Mouse (Mus musculus) liver (tissue): ENCODE measurements around the gene Ly6c2.
"Not testable (repeated sequence)": the region's sequence is repeated elsewhere in the genome, so short reads cannot be mapped to it uniquely, and the experiment has no call there.

Source experiments
- DNase-seq: peaks from one replicate; pipeline ENCODE4 v3.0.0-alpha.2; 2020; ENCODE audit warnings: mixed read lengths

Ly6c2 gene

DNA sequence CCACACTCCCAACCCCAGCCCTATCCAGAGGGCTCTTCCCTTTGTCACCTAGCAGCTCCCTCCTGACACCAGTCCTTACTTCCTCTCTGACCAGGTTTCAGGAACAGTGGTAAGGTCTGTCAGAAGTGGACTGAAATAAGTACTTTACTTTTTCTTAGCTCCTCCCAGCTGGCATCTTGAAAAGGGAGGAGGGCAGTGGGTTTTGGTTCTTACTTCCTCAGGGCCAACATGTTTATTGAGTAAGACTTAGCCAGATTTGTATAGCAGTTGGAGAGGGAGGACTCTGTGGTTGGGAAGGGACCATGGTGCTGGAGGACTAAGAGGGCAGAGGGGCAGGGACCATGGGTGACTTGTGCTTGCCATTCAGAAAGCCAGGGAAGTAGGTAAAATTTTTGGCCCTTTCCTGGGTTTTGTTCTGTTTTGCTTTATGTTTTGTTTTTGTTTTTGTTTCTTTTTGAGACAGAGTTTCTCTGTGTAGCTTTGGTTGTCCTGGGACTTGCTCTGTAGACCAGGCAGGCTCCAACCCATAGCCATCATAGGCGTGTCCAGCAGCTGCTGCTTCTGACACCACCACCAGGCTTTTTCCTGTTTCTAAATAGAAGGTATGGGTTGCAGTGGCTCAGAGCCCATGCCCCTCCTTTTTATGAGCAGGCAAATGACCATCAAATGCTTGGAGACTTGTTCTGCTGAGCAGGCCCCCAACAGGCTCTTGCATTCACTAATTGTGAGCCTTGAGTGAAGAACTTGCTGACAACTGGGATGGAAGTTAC, at the start of gene Ly6c2:
Ly6c2 (minus strand) TSS at position 110 of the 770 bp plus-strand sequence.
- DNase-seq = not testable (repeated sequence)

DNA sequence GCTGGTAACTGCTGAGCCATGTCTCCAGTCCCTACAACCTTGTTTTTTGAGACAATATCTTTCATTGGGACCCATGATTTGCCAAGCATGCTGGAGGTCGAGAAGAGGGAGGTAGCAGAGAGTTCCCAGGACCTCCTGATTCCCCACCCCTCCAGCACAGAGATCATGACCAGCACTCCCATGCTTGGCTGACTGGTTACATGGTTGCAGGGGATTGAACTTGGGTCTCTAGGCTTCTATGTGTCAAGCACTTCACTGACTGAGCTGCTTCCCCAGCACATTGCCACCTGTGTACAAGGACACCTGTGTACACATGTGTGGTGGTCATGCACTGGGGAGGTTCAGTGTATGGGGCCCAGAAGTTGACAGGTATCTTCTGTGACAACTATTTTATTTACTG, 45.9 kb upstream of the Ly6c2 start:
- DNase-seq = no peak

- no peak for DNase-seq
These were observed 43.2 kb upstream of the Ly6c2 start, which contains the start of gene Ly6g for GRCm38 (mm10) chr15:75154940-75155339. TSS of gene Ly6g (plus strand) at chr15:75155240.

DNA sequence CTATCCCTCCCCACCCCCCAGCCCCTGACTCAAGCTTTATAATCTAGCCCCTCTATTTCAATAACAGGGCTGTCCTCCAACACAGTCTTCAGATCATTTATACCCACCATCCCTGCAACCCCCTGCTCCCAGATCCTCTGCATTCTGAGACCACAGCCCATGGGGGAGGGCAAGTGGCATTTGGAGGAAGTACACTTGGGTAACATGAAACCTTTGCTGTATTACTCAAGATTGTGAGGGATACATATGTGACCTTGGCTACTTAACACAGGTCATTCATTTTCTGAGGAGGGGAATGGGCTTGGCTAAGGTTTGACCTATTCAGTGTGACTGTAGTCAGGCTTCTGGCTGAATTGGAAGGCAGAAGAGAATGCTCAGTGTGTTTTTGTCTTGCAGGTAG, 41.3 kb upstream of the Ly6c2 start:
- DNase-seq = no peak

- DNase-seq = no peak
These were observed 32.0 kb upstream of the Ly6c2 start for GRCm38 (mm10) chr15:75143735-75144134.

GRCm38 (mm10) chr15:75141812-75142360, 30.1 kb upstream of the Ly6c2 start:
- DNase-seq = peak; percentile 12

DNA sequence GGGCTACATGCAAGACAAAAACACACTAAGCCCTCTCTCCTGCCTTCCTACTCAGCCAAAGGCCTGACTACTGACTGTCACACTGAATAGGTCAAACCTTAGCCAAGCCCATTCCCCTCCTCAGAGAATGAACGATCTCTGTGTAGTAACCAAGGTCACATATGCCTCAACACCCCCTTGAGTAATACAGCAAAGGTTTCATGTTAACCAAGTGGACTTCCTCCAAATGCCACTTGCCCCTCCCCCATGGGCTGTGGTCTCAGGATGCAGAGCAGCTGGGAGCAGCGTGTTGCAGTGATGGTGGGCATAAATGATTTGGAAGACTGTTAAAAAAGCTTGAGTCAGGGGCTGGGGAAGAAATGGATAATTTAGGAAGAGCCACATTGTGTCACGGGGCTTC, 26.0 kb upstream of the Ly6c2 start:
- DNase-seq = peak; percentile 7

GRCm38 (mm10) chr15:75135090-75135783, 23.5 kb upstream of the Ly6c2 start:
- DNase-seq = not testable (repeated sequence)

- not testable (repeated sequence) for DNase-seq
These were observed 20.6 kb upstream of the Ly6c2 start for GRCm38 (mm10) chr15:75132346-75132745.

DNA sequence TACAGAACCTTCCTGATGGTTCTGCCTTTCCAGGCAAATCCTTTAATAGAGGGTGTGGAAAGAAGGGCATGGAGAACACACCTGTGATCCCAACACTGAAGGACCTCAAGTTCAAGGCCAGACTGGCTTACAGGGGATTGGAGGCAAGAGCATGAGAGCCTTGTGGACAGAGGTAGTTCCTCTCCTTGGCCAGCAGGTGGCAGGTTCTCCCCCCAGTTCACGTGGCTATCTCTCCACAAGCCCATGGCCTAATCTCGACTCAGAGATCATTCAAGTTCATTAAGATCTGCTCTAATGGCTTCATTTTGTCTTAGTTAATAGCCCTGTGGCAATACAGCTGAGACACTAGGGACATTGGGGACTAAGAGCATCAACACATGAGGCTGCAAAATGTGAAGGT, 8.3 kb upstream of the Ly6c2 start:
- DNase-seq = peak; percentile 26

GRCm38 (mm10) chr15:75118742-75119141, 7.0 kb upstream of the Ly6c2 start:
- peak; percentile 20 for DNase-seq

DNA sequence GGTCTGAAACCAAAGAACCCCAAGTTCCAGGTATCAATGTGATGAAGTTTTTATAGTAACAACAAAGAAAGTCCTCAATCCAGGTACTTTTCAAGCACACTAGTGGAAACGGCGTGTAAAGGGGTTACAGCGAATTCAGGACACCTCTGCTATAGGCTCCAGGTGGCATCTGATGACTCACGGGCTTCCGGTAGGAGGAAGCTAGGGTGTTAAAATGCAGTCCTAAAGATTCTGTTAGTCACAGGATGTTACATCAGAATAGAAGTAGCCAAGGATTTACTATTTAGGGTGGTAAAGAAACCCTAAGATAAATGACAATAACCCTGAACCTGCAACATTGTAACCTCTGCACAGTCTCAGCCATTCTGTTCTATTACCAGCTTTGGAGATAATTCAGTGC, 5.7 kb upstream of the Ly6c2 start:
- DNase-seq = not testable (repeated sequence)

DNA sequence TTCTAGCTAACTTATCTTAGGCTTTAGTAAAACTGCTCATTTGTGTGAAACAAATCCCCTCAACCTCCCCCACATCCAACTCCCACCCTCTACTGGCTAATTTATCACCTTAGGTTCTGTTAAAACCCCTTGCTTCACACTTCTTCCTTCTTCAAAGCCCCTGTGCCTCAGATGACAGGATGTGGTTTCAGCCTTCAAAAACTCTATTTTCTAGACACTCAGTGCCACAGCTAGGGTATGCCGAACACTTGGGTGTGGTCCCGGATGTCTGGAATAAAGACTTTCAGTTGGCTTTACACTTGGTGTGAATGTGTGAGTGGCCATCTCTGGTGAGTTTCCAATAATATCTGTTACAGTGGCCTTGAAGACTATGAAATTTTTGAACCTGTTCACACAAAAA, 4.8 kb upstream of the Ly6c2 start:
- DNase-seq = no peak

- not testable (repeated sequence) for DNase-seq
These were observed 1.3 kb downstream of the Ly6c2 start for GRCm38 (mm10) chr15:75110424-75110823.

DNA sequence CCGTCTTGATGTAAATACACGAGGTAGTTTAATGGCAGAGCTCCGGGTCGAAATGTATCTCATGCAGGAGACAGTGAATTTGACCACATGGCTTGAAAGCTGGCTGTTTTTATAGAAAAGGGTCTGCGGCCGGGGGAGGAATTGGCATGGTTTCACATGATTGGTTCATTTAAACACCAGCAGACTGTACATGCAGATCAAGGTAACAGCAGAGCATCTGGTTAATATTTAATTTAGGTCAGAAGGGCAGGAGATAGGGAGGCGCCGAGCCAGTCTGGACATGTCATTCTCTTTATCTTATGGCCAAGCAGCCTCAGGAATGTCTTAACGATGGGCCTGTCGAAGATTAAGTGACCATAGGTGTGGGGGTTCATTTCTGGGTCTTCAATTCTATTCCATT, 12.5 kb downstream of the Ly6c2 start:
- no peak for DNase-seq

GRCm38 (mm10) chr15:75088041-75088440, 23.7 kb downstream of the Ly6c2 start:
- DNase-seq = not testable (repeated sequence)

GRCm38 (mm10) chr15:75069965-75070364, 41.8 kb downstream of the Ly6c2 start:
- no peak for DNase-seq

DNA sequence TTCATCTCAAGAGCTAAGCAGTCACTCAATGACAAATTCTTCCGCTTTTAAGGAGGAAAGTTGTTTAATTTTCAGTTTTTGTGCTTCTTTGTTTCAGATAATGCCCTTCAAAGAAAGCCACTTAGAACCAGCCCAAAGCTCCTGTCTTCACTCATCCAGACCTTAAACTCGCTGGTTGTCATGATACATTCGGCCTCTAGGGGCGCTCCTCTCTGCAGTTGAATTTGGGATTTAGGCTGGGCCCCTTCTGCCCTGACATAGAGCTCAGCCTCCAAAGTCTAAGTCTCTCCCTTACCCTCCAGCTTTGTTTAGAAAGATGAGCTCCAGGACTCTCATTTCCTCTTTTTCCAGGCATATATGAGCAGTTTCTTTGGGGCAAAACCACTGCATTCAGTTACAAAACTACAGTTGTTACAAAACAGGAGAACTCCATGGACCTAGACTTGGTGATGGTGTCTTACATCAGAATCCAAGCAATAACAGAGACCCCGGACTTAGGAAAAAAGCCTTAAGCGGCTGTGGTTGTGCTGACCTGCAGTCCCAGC, 49.7 kb downstream of the Ly6c2 start:
- peak; percentile 40 for DNase-seq

DNA sequence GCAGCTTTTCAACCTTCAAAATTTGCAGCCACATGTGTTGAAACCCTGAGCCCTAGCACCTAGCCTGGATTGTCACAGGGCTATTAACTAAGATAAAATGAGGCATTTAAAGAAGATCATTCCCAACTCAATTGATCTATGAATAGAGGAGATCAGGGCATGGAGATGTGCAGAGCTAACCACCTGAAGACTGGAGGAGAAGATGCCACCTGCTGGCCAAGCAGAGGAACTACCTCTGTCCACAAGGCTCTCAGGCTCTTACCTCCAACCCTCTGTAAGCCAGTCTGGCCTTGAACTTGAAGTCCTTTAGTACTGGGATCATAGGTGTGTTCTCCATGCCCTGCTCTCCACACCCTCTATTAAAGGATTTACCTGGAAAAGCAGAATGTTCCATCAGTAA, 51.3 kb downstream of the Ly6c2 start:
- peak; percentile 28 for DNase-seq
